Mouse (Mus musculus) heart, postnatal 0 days (tissue): ENCODE data around the gene Bcar3.

Experiments
- CTCF ChIP-seq: IDR thresholded peaks from 2 replicates; pipeline ENCODE4 v1.5.1; 2016; ENCODE audit warnings: antibody characterized with exemption, control low read depth, low read depth
- EP300 ChIP-seq: IDR thresholded peaks from 2 replicates; pipeline ENCODE4 v1.6.1; 2016; ENCODE audit warnings: antibody characterized with exemption, low read depth

GRCm38 (mm10) chr3:122500929-122501328 lies 207.0 kb downstream of the Bcar3 start:
- no peak for TF ChIP-seq CTCF
- no peak for TF ChIP-seq EP300
